Mouse (Mus musculus): ENCODE results near the gene Sinhcaf. TPM values are rescaled to one million over a fixed set of nuclear protein-coding genes. Genes with fewer than 3 reads are reported as not detected.
"Not testable (repeated sequence)": the region's sequence is repeated elsewhere in the genome, so short reads cannot be mapped to it uniquely, and the experiment has no call there.

The Sinhcaf gene
- 118 and 129 TPM in 2 replicates for polyA plus RNA-seq (2014; fragmentation: Nextera tagmentation; extraction: Ambion mirVana)

- peak within 1 kb of the TSS; percentile 65 for H3K4me2 ChIP-seq (replicated peaks; ENCODE audit: low read depth, low read length)
- H3K36me3 ChIP-seq (ENCODE audit: control insufficient read depth, insufficient read depth, low read length) = peaks cover 7% of the 10 kb centered on the region
- ATAC-seq (ENCODE audit: insufficient number of reproducible peaks, insufficient read depth, low FRiP score, low read depth) = peak; percentile 89
- H3K4me1 ChIP-seq (ENCODE audit: control insufficient read depth, insufficient read depth, low read length) = peaks cover 16% of the 10 kb centered on the region; the same call in 1 of the 2 replicates
- under 1% methylated on average over 44 of the region's 47 CpGs for WGBS
- H3K4me3 ChIP-seq (ENCODE audit: low read depth, low read length) = peak within 1 kb of the TSS; percentile 88
- peak within 1 kb of the TSS; percentile 96 for H3K9ac ChIP-seq (replicated peaks; ENCODE audit: low read depth, low read length)
- peak within 1 kb of the TSS; percentile 96 for H3K27ac ChIP-seq (ENCODE audit: low read length)
- H3K9me3 ChIP-seq (ENCODE audit: control insufficient read depth, low read depth, low read length) = no peaks in the 10 kb centered on the region
- H3K27me3 ChIP-seq (ENCODE audit: control insufficient read depth, insufficient read depth, low read length) = no peaks in the 10 kb centered on the region
These were observed at the start of gene Sinhcaf for GRCm38 (mm10) chr6:148946409-148946742. Sinhcaf (minus strand) TSS chr6:148946467.

- Histone ChIP-seq H3K4me1 (ENCODE audit: control insufficient read depth, insufficient read depth, low read length) (peaks cover 4% of the 10 kb centered on the region; the same call in 1 of the 2 replicates), H3K27ac (ENCODE audit: low read length) (no peak overlapping the region), H3K4me3 (ENCODE audit: low read depth, low read length) (no peak overlapping the region), H3K4me2 (replicated peaks; ENCODE audit: low read depth, low read length) (no peak overlapping the region), H3K9ac (replicated peaks; ENCODE audit: low read depth, low read length) (no peak overlapping the region), H3K27me3 (ENCODE audit: control insufficient read depth, insufficient read depth, low read length) (no peaks in the 10 kb centered on the region), H3K9me3 (ENCODE audit: control insufficient read depth, low read depth, low read length) (no peaks in the 10 kb centered on the region), H3K36me3 (ENCODE audit: control insufficient read depth, insufficient read depth, low read length) (peaks cover 2% of the 10 kb centered on the region; the same call in 1 of the 2 replicates)
- ATAC-seq (ENCODE audit: insufficient number of reproducible peaks, insufficient read depth, low FRiP score, low read depth) = no peak
- 61% methylated on average over 5 of the region's 5 CpGs for WGBS
These were observed 48.2 kb upstream of the Sinhcaf start for GRCm38 (mm10) chr6:148994327-148994999.

DNA sequence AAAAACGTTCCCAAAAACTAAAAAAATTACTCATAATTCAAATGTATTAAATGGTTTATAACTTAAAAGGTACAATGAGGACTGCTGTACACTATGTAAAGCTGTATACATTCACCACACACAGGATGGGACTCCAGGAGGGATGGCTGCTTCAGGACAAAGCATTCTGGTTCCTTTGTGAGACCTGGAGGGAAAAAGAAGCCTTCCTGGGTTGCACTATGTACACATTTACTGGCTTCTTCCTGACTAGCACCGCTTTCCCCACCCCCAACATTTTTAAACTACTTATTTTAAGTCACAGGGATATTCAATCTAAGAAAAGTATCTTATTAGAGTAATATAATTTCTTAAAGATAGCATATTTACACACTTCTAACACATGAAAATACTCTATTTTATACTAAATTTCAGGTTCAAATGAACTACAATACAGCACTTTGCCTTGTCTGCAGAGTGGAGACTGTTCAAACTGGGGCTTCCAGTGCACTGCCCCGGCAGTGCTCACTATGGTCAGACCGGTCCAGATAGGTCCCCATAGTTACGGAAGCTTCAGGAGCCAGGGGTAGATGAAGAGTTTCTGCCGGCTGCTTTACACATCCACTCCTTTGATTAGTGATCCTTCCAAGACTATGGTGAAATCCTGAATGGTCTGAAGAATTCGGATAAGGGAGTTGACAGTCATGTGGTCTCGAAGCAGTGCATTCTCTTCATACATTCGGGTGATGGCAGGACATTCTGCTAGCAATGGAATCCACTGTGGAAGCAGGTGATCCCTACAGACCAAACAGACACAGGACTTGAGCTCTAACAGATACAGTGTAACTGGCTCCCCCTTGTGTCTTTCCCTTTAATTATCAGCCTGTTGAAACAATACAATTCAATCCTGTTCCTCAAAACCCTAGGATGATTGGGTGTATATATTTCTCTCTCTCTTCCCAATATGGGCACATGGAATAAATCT lies 47.1 kb upstream of the Sinhcaf start:
- no peaks in the 10 kb centered on the region for H3K27me3 ChIP-seq (ENCODE audit: control insufficient read depth, insufficient read depth, low read length)
- H3K36me3 ChIP-seq (ENCODE audit: control insufficient read depth, insufficient read depth, low read length) = peaks cover 2% of the 10 kb centered on the region; the same call in 1 of the 2 replicates
- H3K27ac ChIP-seq (ENCODE audit: low read length) = no peak overlapping the region
- H3K4me1 ChIP-seq (ENCODE audit: control insufficient read depth, insufficient read depth, low read length) = peaks cover 4% of the 10 kb centered on the region; the same call in 1 of the 2 replicates
- no peaks in the 10 kb centered on the region for H3K9me3 ChIP-seq (ENCODE audit: control insufficient read depth, low read depth, low read length)
- H3K9ac ChIP-seq (replicated peaks; ENCODE audit: low read depth, low read length) = no peak overlapping the region
- WGBS = 34% methylated on average over 9 of the region's 9 CpGs
- no peak overlapping the region for H3K4me2 ChIP-seq (replicated peaks; ENCODE audit: low read depth, low read length)
- no peak overlapping the region for H3K4me3 ChIP-seq (ENCODE audit: low read depth, low read length)
- ATAC-seq (ENCODE audit: insufficient number of reproducible peaks, insufficient read depth, low FRiP score, low read depth) = peak; percentile 65

DNA sequence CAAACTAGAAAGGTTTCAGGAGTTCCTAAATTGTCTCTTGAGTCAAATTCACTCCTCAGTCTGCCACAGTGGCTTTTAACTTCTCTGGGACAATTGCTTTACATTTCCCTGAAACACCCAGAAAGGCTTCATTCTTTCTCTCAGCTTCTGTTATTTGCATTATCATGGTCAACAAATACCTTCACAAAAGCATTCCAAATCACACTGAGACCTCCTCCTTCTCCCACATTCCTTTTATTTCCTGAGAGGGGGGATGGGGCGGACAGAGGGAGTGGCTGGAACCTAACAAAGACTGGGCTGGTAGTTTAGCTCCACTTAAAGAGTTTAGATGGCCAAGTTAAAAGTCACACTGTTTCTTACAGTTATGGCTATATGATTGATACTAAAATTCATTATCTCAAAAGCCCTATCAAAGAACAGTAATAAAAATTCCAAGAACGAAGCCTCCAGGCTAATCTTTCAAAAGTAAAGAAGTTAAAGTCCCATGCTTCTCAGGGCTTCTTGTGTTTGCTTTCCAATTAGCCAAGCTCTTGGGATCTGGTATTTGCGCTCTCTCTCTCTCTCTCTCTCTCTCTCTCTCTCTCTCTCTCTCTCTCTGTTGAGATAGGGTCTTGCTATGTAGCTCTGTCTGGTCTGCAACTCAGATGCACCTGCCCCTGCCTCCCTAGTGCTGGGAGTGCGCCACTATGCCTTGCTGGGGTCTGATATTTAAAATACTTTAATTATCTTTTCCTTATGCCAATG lies 46.3 kb upstream of the Sinhcaf start:
- 48% methylated on average over 4 of the region's 4 CpGs for WGBS
- peak; percentile 53; the same call in 1 of the 2 replicates for ATAC-seq (ENCODE audit: insufficient number of reproducible peaks, insufficient read depth, low FRiP score, low read depth)
- Histone ChIP-seq H3K36me3 (ENCODE audit: control insufficient read depth, insufficient read depth, low read length) (no peaks in the 10 kb centered on the region; the same call in 1 of the 2 replicates), H3K9me3 (ENCODE audit: control insufficient read depth, low read depth, low read length) (no peaks in the 10 kb centered on the region), H3K4me2 (replicated peaks; ENCODE audit: low read depth, low read length) (no peak overlapping the region), H3K4me1 (ENCODE audit: control insufficient read depth, insufficient read depth, low read length) (peaks cover 4% of the 10 kb centered on the region; the same call in 1 of the 2 replicates), H3K27ac (ENCODE audit: low read length) (no peak overlapping the region; the same call in 1 of the 2 replicates), H3K27me3 (ENCODE audit: control insufficient read depth, insufficient read depth, low read length) (no peaks in the 10 kb centered on the region), H3K4me3 (ENCODE audit: low read depth, low read length) (no peak overlapping the region), H3K9ac (replicated peaks; ENCODE audit: low read depth, low read length) (no peak overlapping the region)

- no peaks in the 10 kb centered on the region for H3K9me3 ChIP-seq (ENCODE audit: control insufficient read depth, low read depth, low read length)
- no peak overlapping the region for H3K4me2 ChIP-seq (replicated peaks; ENCODE audit: low read depth, low read length)
- ATAC-seq (ENCODE audit: insufficient number of reproducible peaks, insufficient read depth, low FRiP score, low read depth) = no peak
- no peaks in the 10 kb centered on the region for H3K27me3 ChIP-seq (ENCODE audit: control insufficient read depth, insufficient read depth, low read length)
- no peak overlapping the region for H3K27ac ChIP-seq (ENCODE audit: low read length)
- peaks cover 4% of the 10 kb centered on the region; the same call in 1 of the 2 replicates for H3K4me1 ChIP-seq (ENCODE audit: control insufficient read depth, insufficient read depth, low read length)
- no peak overlapping the region for H3K4me3 ChIP-seq (ENCODE audit: low read depth, low read length)
- H3K9ac ChIP-seq (replicated peaks; ENCODE audit: low read depth, low read length) = no peak overlapping the region
- 49% methylated on average over 6 of the region's 6 CpGs for WGBS
- no peaks in the 10 kb centered on the region for H3K36me3 ChIP-seq (ENCODE audit: control insufficient read depth, insufficient read depth, low read length)
These were observed 45.5 kb upstream of the Sinhcaf start for GRCm38 (mm10) chr6:148991660-148992372.

DNA sequence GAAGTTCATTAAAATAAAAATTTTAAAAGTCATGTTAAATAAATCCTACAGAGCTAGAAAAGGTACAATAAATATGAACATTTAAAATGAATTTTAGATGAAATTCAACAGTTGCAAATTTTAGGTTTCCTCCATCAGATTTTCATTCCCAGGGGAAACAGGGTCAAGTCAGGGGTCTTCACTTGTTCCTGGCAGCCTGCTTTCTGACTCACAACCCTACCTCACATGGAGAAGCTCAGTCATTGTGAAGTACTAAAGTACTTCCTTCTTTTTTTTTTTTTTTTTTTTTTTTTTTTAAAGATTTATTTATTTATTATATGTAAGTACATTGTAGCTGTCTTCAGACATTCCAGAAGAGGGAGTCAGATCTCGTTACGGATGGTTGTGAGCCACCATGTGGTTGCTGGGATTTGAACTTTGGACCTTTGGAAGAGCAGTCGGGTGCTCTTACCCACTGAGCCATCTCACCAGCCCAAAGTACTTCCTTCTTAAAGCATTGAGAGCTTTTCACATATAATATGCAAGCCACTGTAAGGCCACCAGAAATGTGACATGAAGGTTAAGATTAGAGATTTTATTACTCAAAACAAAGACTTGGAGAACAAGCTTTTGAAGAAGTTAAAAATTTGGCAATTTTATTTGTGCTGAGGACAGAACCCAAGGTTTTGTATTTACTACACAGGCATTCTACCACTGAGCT lies 43.7 kb upstream of the Sinhcaf start:
- H3K4me3 ChIP-seq (ENCODE audit: low read depth, low read length); H3K27me3 ChIP-seq (ENCODE audit: control insufficient read depth, insufficient read depth, low read length); H3K4me1 ChIP-seq (ENCODE audit: control insufficient read depth, insufficient read depth, low read length); H3K36me3 ChIP-seq (ENCODE audit: control insufficient read depth, insufficient read depth, low read length); ATAC-seq (ENCODE audit: insufficient number of reproducible peaks, insufficient read depth, low FRiP score, low read depth); H3K27ac ChIP-seq (ENCODE audit: low read length); H3K9me3 ChIP-seq (ENCODE audit: control insufficient read depth, low read depth, low read length); H3K4me2 ChIP-seq (replicated peaks; ENCODE audit: low read depth, low read length); H3K9ac ChIP-seq (replicated peaks; ENCODE audit: low read depth, low read length): not testable (repeated sequence)
- WGBS = 100% methylated on average over 1 of the region's 3 CpGs

DNA sequence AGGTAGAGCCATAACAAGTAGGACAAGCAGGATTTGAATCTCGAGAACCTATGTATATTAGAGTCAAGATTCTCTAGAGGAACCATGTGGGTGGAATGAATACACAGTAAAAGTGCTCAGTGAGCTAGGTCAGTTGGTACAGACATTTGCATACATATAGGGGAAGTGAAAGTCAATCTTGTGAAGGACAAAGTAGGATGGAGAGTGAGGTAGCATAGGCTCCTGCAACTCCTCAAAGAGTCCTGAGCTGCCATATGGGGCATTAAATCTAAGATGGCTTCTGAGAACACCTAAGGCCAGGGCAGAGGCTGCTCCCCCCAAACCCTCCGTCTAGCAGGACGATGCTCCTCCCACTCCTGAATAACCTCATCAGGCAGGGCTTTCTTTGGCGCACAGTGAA lies 39.7 kb upstream of the Sinhcaf start:
- ATAC-seq (ENCODE audit: insufficient number of reproducible peaks, insufficient read depth, low FRiP score, low read depth) = no peak
- no peaks in the 10 kb centered on the region for H3K27me3 ChIP-seq (ENCODE audit: control insufficient read depth, insufficient read depth, low read length)
- no peaks in the 10 kb centered on the region for H3K36me3 ChIP-seq (ENCODE audit: control insufficient read depth, insufficient read depth, low read length)
- no peaks in the 10 kb centered on the region for H3K9me3 ChIP-seq (ENCODE audit: control insufficient read depth, low read depth, low read length)
- H3K27ac ChIP-seq (ENCODE audit: low read length) = no peak overlapping the region
- H3K9ac ChIP-seq (replicated peaks; ENCODE audit: low read depth, low read length) = no peak overlapping the region
- H3K4me3 ChIP-seq (ENCODE audit: low read depth, low read length) = no peak overlapping the region
- H3K4me1 ChIP-seq (ENCODE audit: control insufficient read depth, insufficient read depth, low read length) = no peaks in the 10 kb centered on the region
- H3K4me2 ChIP-seq (replicated peaks; ENCODE audit: low read depth, low read length) = no peak overlapping the region
- 76% methylated on average over 4 of the region's 4 CpGs for WGBS
